Mouse (Mus musculus) heart, adult 2 months (tissue): ENCODE measurements around the gene Chmp4b.

Experiments used
- CTCF ChIP-seq: fragments of 200-600 bp; IDR thresholded peaks from 2 replicates; pipeline ENCODE4 v1.8.1; 2022; ENCODE audit warnings: antibody characterized with exemption, mild to moderate bottlenecking, moderate library complexity
- EP300 ChIP-seq: fragments of 200-500 bp; IDR thresholded peaks from 2 replicates; pipeline ENCODE4 v1.6.1; 2011; ENCODE audit warnings: low read depth, low read length, control low read depth; ENCODE audit not compliant: insufficient read depth
- POLR2A ChIP-seq: fragments of 200-500 bp; IDR thresholded peaks from 2 replicates; pipeline ENCODE4 v1.6.1; 2011; ENCODE audit warnings: mild to moderate bottlenecking, low read depth, low read length, control low read depth; ENCODE audit not compliant: insufficient read depth

- TF ChIP-seq CTCF, result no peak
- no peak for TF ChIP-seq POLR2A
- TF ChIP-seq EP300, result no peak
Observed at GRCm38 (mm10) chr2:154700177-154700576, 48.7 kb downstream of the Chmp4b start.
